11 mouse cellular contexts compared by ENCODE assay signal in genomic region chr6:38048800-38049561, GRCm38 (mm10). TPM values are rescaled to one million over a fixed set of nuclear protein-coding genes. Genes with fewer than 3 reads are reported as not detected.
DNase-seq lines count a peak whose midpoint lies in the region; ATAC-seq lines count a peak whose summit lies in the region.
"Had no signal": no experiment of that assay in that cellular context is flagged by ENCODE, and none has a peak within 500 bp of the region (broad histone marks: within the 10 kb centered on the region; RNA-seq: fewer than 3 reads in every experiment).

No protein-coding gene starts in this region.

- no peak overlapping the region for H3K9ac ChIP-seq in embryonic facial prominence, embryonic 13.5 days
- H3K9ac ChIP-seq in forebrain, embryonic 14.5 days (ENCODE audit: low read length): no peak overlapping the region
- H3K9ac ChIP-seq: embryonic facial prominence, embryonic 12.5 days; liver, embryonic 15.5 days had no signal

- H3K4me2 ChIP-seq in embryonic facial prominence, embryonic 13.5 days: no peak overlapping the region
- no peak overlapping the region for H3K4me2 ChIP-seq in forebrain, embryonic 14.5 days (ENCODE audit: low read length)
- H3K4me2 ChIP-seq: embryonic facial prominence, embryonic 12.5 days; liver, embryonic 15.5 days had no signal

- H3K4me3 ChIP-seq in embryonic facial prominence, embryonic 13.5 days: no peak overlapping the region
- H3K4me3 ChIP-seq in forebrain, embryonic 14.5 days (ENCODE audit: low read depth, low read length): no peak overlapping the region
- H3K4me3 ChIP-seq: embryonic facial prominence, embryonic 12.5 days; liver, embryonic 15.5 days had no signal

- 0 out of 2 replicates have a peak, but pooled peaks cover 4% of the 10 kb centered on the region for H3K9me3 ChIP-seq in embryonic facial prominence, embryonic 13.5 days
- no peaks in the 10 kb centered on the region for H3K9me3 ChIP-seq in forebrain, embryonic 14.5 days (replicated peaks; ENCODE audit: control insufficient read depth, low read length)
- H3K9me3 ChIP-seq: embryonic facial prominence, embryonic 12.5 days; liver, embryonic 15.5 days had no signal

- peaks cover 11% of the 10 kb centered on the region for H3K4me1 ChIP-seq in embryonic facial prominence, embryonic 13.5 days
- H3K4me1 ChIP-seq in forebrain, embryonic 14.5 days (ENCODE audit: control insufficient read depth, insufficient read depth, low read length): no peaks in the 10 kb centered on the region; the same call in 1 of the 2 replicates
- H3K4me1 ChIP-seq: liver, embryonic 15.5 days had no signal

- no peaks in the 10 kb centered on the region for H3K36me3 ChIP-seq in embryonic facial prominence, embryonic 13.5 days
- H3K36me3 ChIP-seq in forebrain, embryonic 14.5 days (ENCODE audit: control insufficient read depth, insufficient read depth, low read length): no peaks in the 10 kb centered on the region
- H3K36me3 ChIP-seq: embryonic facial prominence, embryonic 12.5 days; liver, embryonic 15.5 days had no signal

- 65% methylated on average over 6 of the region's 6 CpGs for WGBS in embryonic facial prominence, embryonic 13.5 days
- WGBS in forebrain, embryonic 14.5 days: 65% methylated on average over 6 of the region's 6 CpGs

- ATAC-seq in embryonic facial prominence, embryonic 13.5 days (ENCODE audit: insufficient number of reproducible peaks, insufficient read depth, low FRiP score, low TSS enrichment, low read depth): no peak
- no peak for ATAC-seq in forebrain, embryonic 14.5 days

- peak; percentile 42 for DNase-seq in heart, adult 18-20 months
- DNase-seq in heart, adult 8-10 months (ENCODE audit: low spot score): no peak
- peak; percentile 35 to 40 for DNase-seq in B cell, adult 2 months
- peak; percentile 83 to 90 for DNase-seq in kidney, postnatal 4 days
- DNase-seq in layer of hippocampus, postnatal 36 days: no peak
- DNase-seq in forebrain, embryonic 14.5 days (ENCODE audit: low spot score): no peak
- no peak for DNase-seq in adrenal gland, adult 2 months
- DNase-seq: thymus, postnatal 14 days had no signal

- no peaks in the 10 kb centered on the region for H3K27me3 ChIP-seq in embryonic facial prominence, embryonic 13.5 days
- no peaks in the 10 kb centered on the region for H3K27me3 ChIP-seq in forebrain, embryonic 14.5 days (replicated peaks; ENCODE audit: control insufficient read depth, insufficient read depth, low read length)
- H3K27me3 ChIP-seq: embryonic facial prominence, embryonic 12.5 days; liver, embryonic 15.5 days had no signal

- H3K27ac ChIP-seq in embryonic facial prominence, embryonic 13.5 days: peak overlapping the region; percentile 49
- no peak overlapping the region for H3K27ac ChIP-seq in forebrain, embryonic 14.5 days (ENCODE audit: low read depth, low read length)
- H3K27ac ChIP-seq: liver, embryonic 15.5 days had no signal

RNA-seq across cellular contexts. Expression of gene Svopl, which starts 2.2 kb away (rescaled TPM):
- total RNA-seq in heart, adult 18-20 months (2021): under 1 TPM; 0.47 to 0.67 TPM
- 1 to 10 TPM in 1 of 4 experiments, under 1 TPM in 3; 0.13 to 1.0 (median 0.62) TPM for total RNA-seq in heart, adult 8-10 months (2022)
- polyA plus RNA-seq in embryonic facial prominence, embryonic 13.5 days (2015; fragmentation: Nextera tagmentation; extraction: Ambion mirVana): 4.1 and 6.6 TPM in 2 replicates
- under 1 TPM; 0.22 to 0.58 TPM for total RNA-seq in layer of hippocampus, postnatal 36 days (2021)
- polyA plus RNA-seq in forebrain, embryonic 14.5 days (2014; fragmentation: Nextera tagmentation; extraction: Ambion mirVana): 0.43 and 0.58 TPM in 2 replicates
- total RNA-seq in adrenal gland, adult 2 months (2021): 1 to 10 TPM in 1 of 2 experiments, under 1 TPM in 1; 0.90 to 1.0 TPM
- polyA plus RNA-seq in adrenal gland, adult 2 months (2012; rRNA removed): 0.77 and 1.6 TPM in 2 replicates
- polyA plus RNA-seq: liver, embryonic 15.5 days had no signal

Comparison
In these comparisons a context has a peak if more than half of its experiments do, and no peak if none do; other contexts are left out.
1. DNase-seq: peak in heart, adult 18-20 months (2 of 2), B cell, adult 2 months (2 of 2) and kidney, postnatal 4 days (2 of 2); none in heart, adult 8-10 months (single experiment), layer of hippocampus, postnatal 36 days (0 of 2), forebrain, embryonic 14.5 days (single experiment) and adrenal gland, adult 2 months (single experiment).